Mouse (Mus musculus) MEL (cell line): ENCODE data around the gene Tchp.

ENCODE experiments used
- BHLHE40 ChIP-seq: IDR thresholded peaks from 2 replicates; pipeline ENCODE4 v1.6.1; 2012; ENCODE audit warnings: low read depth, mild to moderate bottlenecking, inconsistent platforms, low read length, improper control_type of control experiment, borderline replicate concordance
- CHD2 ChIP-seq: IDR thresholded peaks from 2 replicates; pipeline ENCODE4 v1.6.1; 2011; ENCODE audit warnings: low read length, improper control_type of control experiment
- CTCF ChIP-seq, 3 experiments: IDR thresholded peaks in 2 of 3; conservative IDR thresholded peaks in 1 of 3; 2 replicates each; pipeline ENCODE4 v1.5.1; 2011 to 2012; ENCODE audit warnings: low read length in 3 of 3, low read depth in 2 of 3, mild to moderate bottlenecking in 2 of 3, improper control_type of control experiment in 1 of 3, inconsistent platforms in 1 of 3, mixed read lengths in 1 of 3, moderate library complexity in 1 of 3; ENCODE audit not compliant: control insufficient read depth in 1 of 3, insufficient read depth in 1 of 3, poor library complexity in 1 of 3, severe bottlenecking in 1 of 3
- E2F4 ChIP-seq: IDR thresholded peaks from 2 replicates; pipeline ENCODE4 v1.6.1; 2011; ENCODE audit warnings: low read depth, low read length, improper control_type of control experiment, borderline replicate concordance
- EP300 ChIP-seq, 2 experiments: IDR thresholded peaks; 2 replicates each; pipeline ENCODE4 v1.6.1; 2011; ENCODE audit warnings: improper control_type of control experiment in 2 of 2, low read length in 2 of 2, low read depth in 1 of 2, mild to moderate bottlenecking in 1 of 2
- KAT2A ChIP-seq: conservative IDR thresholded peaks from 2 replicates; pipeline ENCODE4 v1.6.1; 2012; ENCODE audit warnings: low read depth, low read length, improper control_type of control experiment, inconsistent platforms
- MAZ ChIP-seq: IDR thresholded peaks from 2 replicates; pipeline ENCODE4 v1.6.1; 2012; ENCODE audit warnings: low read depth, mild to moderate bottlenecking, inconsistent platforms, low read length, improper control_type of control experiment
- MEF2A ChIP-seq: IDR thresholded peaks from 2 replicates; pipeline ENCODE4 v1.6.1; 2014; ENCODE audit warnings: low read depth, mild to moderate bottlenecking, inconsistent platforms, low read length, improper control_type of control experiment; ENCODE audit not compliant: poor library complexity, insufficient replicate concordance, severe bottlenecking; ENCODE audit errors: extremely low read depth
- MXI1 ChIP-seq: IDR thresholded peaks from 2 replicates; pipeline ENCODE4 v1.6.1; 2011; ENCODE audit warnings: mild to moderate bottlenecking, low read depth, low read length, improper control_type of control experiment
- NELFE ChIP-seq: IDR thresholded peaks from 2 replicates; pipeline ENCODE4 v1.6.1; 2011; ENCODE audit warnings: low read depth, low read length, improper control_type of control experiment
- NRF1 ChIP-seq: IDR thresholded peaks from 2 replicates; pipeline ENCODE4 v1.6.1; 2014; ENCODE audit warnings: low read depth, mild to moderate bottlenecking, inconsistent platforms, low read length, improper control_type of control experiment, moderate library complexity; ENCODE audit not compliant: poor library complexity, insufficient read depth, severe bottlenecking
- TCF12 ChIP-seq: IDR thresholded peaks from 2 replicates; pipeline ENCODE4 v1.6.1; 2014; ENCODE audit warnings: low read depth, mild to moderate bottlenecking, inconsistent platforms, low read length, improper control_type of control experiment, moderate library complexity

GRCm38 (mm10) chr5:114689700-114690366 lies 17.7 kb upstream of the Tchp start:
- TF ChIP-seq MXI1 (0 out of 2 replicates have a peak, but pooled peaks have one; percentile 7), NRF1 (no peak), E2F4 (no peak), KAT2A (no peak), MEF2A (no peak), EP300 (IDR thresholded peaks at IDR 0.05; ENCODE audit: low read depth in 1 of 2, low read length in 2 of 2) (no peak), CTCF (IDR thresholded peaks at IDR 0.05 in 2 of 3, conservative IDR thresholded peaks at IDR 0.05 in 1 of 3; ENCODE audit: control insufficient read depth in 1 of 3, insufficient read depth in 1 of 3, low read depth in 2 of 3, low read length in 3 of 3, poor library complexity in 1 of 3, severe bottlenecking in 1 of 3) (no peak), TCF12 (no peak), NELFE (no peak), CHD2 (no peak), BHLHE40 (no peak), MAZ (no peak)
